Mouse (Mus musculus): ENCODE measurements at regions not wholly inside any gene's neighbourhood (a gene's known extent, or its start where the extent isn't known, plus 50 kb on each side); places are given as distances from the start of the nearest gene placed in this dataset.

- TF ChIP-seq CTCF (IDR thresholded peaks at IDR 0.05; ENCODE audit: control insufficient read depth, insufficient read depth, insufficient read length) (no peak), USF1 (IDR thresholded peaks at IDR 0.05; ENCODE audit: low read depth) (no peak), MYOG (IDR thresholded peaks at IDR 0.05; ENCODE audit: control insufficient read depth, extremely low read depth, insufficient read length) (no peak), FOSL1 (IDR thresholded peaks at IDR 0.05; ENCODE audit: insufficient read depth, low read length, poor library complexity, severe bottlenecking) (no peak), MAX (IDR thresholded peaks at IDR 0.05) (no peak)
Measured at GRCm38 (mm10) chr2:128433553-128434081, 157.4 kb upstream of the Spdye4c start.

Data from C2C12 (cell line).